ENCODE assay signal across 12 mouse cellular contexts in genomic region chr10:62247815-62248214, GRCm38 (mm10). TPM values are rescaled to one million over a fixed set of nuclear protein-coding genes. Genes with fewer than 3 reads are reported as not detected.
DNase-seq lines count a peak whose midpoint lies in the region; ATAC-seq and TF ChIP-seq lines count a peak whose summit lies in the region.
"Had no signal": no experiment of that assay in that cellular context is flagged by ENCODE, and none has a peak within 500 bp of the region (broad histone marks: within the 10 kb centered on the region; RNA-seq: fewer than 3 reads in every experiment).

No protein-coding gene starts in this region.

- ATAC-seq in intestine, embryonic 16.5 days, result peak; percentile 82
- ATAC-seq: forebrain, embryonic 16.5 days had no signal

- no peak overlapping the region for H3K4me3 ChIP-seq in intestine, embryonic 16.5 days (ENCODE audit: low read length)
- no peak overlapping the region for H3K4me3 ChIP-seq in small intestine, adult 2 months (ENCODE audit: low read depth, low read length)
- H3K4me3 ChIP-seq: limb, embryonic 10.5 days had no signal

- H3K9me3 ChIP-seq in intestine, embryonic 16.5 days (ENCODE audit: control insufficient read depth, low read length), result no peaks in the 10 kb centered on the region
- H3K9me3 ChIP-seq: limb, embryonic 10.5 days had no signal

- H3K4me1 ChIP-seq in intestine, embryonic 16.5 days (ENCODE audit: control insufficient read depth, insufficient read depth, low read length), result 0 out of 2 replicates have a peak, but pooled peaks cover 6% of the 10 kb centered on the region
- 0 out of 2 replicates have a peak, but pooled peaks cover 2% of the 10 kb centered on the region for H3K4me1 ChIP-seq in small intestine, adult 2 months (ENCODE audit: control insufficient read depth, insufficient read depth, insufficient read length, low read length)

- H3K27me3 ChIP-seq in intestine, embryonic 16.5 days (replicated peaks; ENCODE audit: control insufficient read depth, insufficient read depth, low read length), result no peaks in the 10 kb centered on the region
- H3K27me3 ChIP-seq in small intestine, adult 2 months (ENCODE audit: control insufficient read depth, insufficient read depth, low read length), result no peaks in the 10 kb centered on the region

- DNase-seq in urinary bladder, postnatal 14 days (ENCODE audit: low spot score), result peak; percentile 40
- DNase-seq in urinary bladder, postnatal 25 days (ENCODE audit: low spot score), result no peak
- DNase-seq in neural tube, embryonic 10.5 days (ENCODE audit: extremely low spot score, low spot score), result no peak
- DNase-seq in adrenal gland, adult 2 months, result no peak
- DNase-seq in urinary bladder, postnatal 4 days (ENCODE audit: low spot score in 2 of 2), result no peak

- TF ChIP-seq CTCF in small intestine, adult 2 months (IDR thresholded peaks at IDR 0.05; ENCODE audit: extremely low read depth, insufficient read length, insufficient replicate concordance, low read depth, low read length), result no peak

- 16% methylated on average over 8 of the region's 8 CpGs for WGBS in intestine, embryonic 16.5 days
- 25% methylated on average over 8 of the region's 8 CpGs for WGBS in small intestine, adult 2 months

- H3K36me3 ChIP-seq in intestine, embryonic 16.5 days (ENCODE audit: control insufficient read depth, insufficient read depth, low read length), result no peaks in the 10 kb centered on the region
- H3K36me3 ChIP-seq in small intestine, adult 2 months (ENCODE audit: control insufficient read depth, insufficient read depth, low read length), result no peaks in the 10 kb centered on the region
- H3K36me3 ChIP-seq: G1E; limb, embryonic 10.5 days had no signal

- H3K9ac ChIP-seq in intestine, embryonic 16.5 days (ENCODE audit: low read depth, low read length), result 0 out of 2 replicates have a peak overlapping the region, but pooled peaks have one; percentile 16

- H3K27ac ChIP-seq in intestine, embryonic 16.5 days (ENCODE audit: low read length), result peak overlapping the region; percentile 54
- H3K27ac ChIP-seq in small intestine, adult 2 months (ENCODE audit: insufficient read depth, low read depth, low read length), result peak overlapping the region; percentile 46
- H3K27ac ChIP-seq: limb, embryonic 10.5 days had no signal

- no peak for TF ChIP-seq POLR2A in small intestine, adult 2 months (IDR thresholded peaks at IDR 0.05; ENCODE audit: low read depth, low read length)

- no peak overlapping the region for H3K4me2 ChIP-seq in intestine, embryonic 16.5 days (ENCODE audit: low read depth, low read length)
- H3K4me2 ChIP-seq: midbrain, embryonic 11.5 days had no signal

RNA-seq across cellular contexts. Expression of gene Tacr2, which starts 4.4 kb away (rescaled TPM):
- polyA plus RNA-seq in intestine, embryonic 16.5 days (2015; fragmentation: Nextera tagmentation; extraction: Ambion mirVana), result 0.98 and 1.2 TPM in 2 replicates
- 3.8 and 7.7 TPM in 2 replicates for polyA plus RNA-seq in small intestine, adult 2 months (2012; rRNA removed)
- total RNA-seq in adrenal gland, adult 2 months (2021), result 10 to 100 TPM; 21.8 to 64.4 TPM
- polyA plus RNA-seq in adrenal gland, adult 2 months (2012; rRNA removed), result 146 and 235 TPM in 2 replicates
- polyA plus RNA-seq: forebrain, embryonic 16.5 days; G1E; heart, embryonic 14.5 days; limb, embryonic 10.5 days; midbrain, embryonic 11.5 days had no signal

RNA-seq across cellular contexts. Expression of gene Tspan15, which starts 16.8 kb away (rescaled TPM):
- polyA plus RNA-seq in intestine, embryonic 16.5 days (2015; fragmentation: Nextera tagmentation; extraction: Ambion mirVana), result 86.3 and 92.1 TPM in 2 replicates
- polyA plus RNA-seq in small intestine, adult 2 months (2012; rRNA removed), result 179 and 504 TPM in 2 replicates
- total RNA-seq in adrenal gland, adult 2 months (2021), result 10 to 100 TPM; 14.4 to 22.5 TPM
- polyA plus RNA-seq in adrenal gland, adult 2 months (2012; rRNA removed), result 66.3 and 71.2 TPM in 2 replicates

Comparison
In these comparisons a context has a peak if more than half of its experiments do, and no peak if none do; other contexts are left out.
1. RNA of gene Tacr2, which starts 4.4 kb away (polyA plus RNA-seq): 146 to 235 TPM in adrenal gland, adult 2 months; 3.8 to 7.7 TPM in small intestine, adult 2 months and 0.98 to 1.2 TPM in intestine, embryonic 16.5 days; every median in the first group is over 10 times any median in the second.